Mouse (Mus musculus) kidney, postnatal 14 days (tissue): ENCODE results near the gene Ksr2.

Source experiments
- DNase-seq: peaks from one replicate; pipeline ENCODE4 v3.0.0; 2022; ENCODE audit warnings: mixed read lengths

The Ksr2 gene

DNA sequence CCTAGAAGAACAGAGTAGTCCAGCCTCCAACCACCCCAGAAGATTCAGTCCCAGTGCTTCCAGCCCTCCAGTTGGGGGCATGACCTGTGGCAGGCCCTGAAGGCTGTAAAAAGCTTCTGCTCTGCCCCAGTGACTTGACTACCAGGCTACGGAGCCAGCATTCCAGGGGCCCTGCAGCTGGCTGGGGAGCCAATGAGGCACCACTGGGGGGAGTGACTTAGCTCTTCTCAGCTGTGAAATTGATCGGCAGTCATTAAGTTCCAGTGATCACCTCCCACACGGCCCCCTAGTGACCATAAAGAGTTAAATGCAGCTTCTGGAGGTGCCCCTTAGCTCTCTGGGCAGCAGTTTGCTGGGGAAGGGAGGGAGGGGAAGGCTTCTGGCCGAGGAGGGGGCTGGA is 213.1 kb downstream of the Ksr2 start:
- DNase-seq = no peak

DNA sequence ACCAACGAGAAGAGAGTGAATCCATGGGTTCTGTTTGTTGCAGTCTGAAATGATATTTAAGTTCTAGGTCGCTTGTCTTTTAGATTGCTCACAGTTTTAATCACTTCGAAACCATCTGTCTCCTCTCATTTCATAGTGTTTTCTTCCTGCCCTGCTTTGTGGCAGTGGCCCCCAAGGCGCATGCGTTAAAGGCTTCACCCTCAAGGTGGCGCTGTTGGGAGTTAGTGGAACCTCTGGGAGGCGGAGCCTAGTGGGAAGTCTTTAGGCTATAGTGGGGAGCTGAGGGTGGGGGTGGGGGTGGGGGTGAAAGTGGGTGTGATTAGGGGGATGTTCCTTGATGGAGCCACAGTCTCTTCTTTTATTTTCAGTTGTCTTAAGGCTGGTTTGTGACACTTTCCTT is 214.6 kb downstream of the Ksr2 start:
- peak; percentile 24 for DNase-seq

DNA sequence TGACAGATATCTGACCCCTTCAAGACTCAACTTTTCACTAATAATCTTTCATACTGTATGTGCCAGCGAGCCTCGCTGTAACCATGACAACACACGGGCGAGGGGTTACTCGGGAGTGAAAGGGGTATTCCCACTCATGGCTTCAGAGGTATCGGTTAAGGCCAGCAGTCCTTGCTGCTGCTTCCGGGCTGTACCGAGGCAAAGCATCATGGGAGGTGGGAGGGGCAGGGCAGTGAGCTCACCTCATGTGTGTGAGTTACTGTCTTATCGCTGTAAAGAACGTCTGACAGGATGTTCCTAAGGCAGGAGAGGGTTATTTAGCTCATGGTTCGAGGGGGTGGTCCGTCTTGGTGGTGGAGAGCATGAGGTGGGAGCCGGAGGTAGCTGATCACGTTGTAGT is 215.8 kb downstream of the Ksr2 start:
- no peak for DNase-seq

DNA sequence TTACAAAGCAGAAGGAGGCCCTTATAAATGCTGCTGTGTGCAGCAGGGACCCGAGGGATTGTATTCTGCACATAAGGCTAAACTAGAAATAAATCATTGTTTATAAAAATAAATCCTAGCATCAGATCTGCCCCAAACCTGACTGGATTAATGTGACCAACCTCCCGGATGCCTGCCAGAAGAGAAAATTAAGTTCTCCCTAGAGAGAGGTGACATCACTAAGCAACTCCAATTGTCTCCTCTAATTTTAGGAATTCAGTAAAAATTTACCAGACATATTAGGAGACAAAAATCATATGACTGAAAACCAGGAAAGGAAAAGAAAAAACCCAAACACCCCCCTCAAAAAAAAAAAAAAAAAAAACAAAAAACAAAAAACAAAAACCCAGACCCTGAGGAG is 221.4 kb downstream of the Ksr2 start:
- no peak for DNase-seq

DNA sequence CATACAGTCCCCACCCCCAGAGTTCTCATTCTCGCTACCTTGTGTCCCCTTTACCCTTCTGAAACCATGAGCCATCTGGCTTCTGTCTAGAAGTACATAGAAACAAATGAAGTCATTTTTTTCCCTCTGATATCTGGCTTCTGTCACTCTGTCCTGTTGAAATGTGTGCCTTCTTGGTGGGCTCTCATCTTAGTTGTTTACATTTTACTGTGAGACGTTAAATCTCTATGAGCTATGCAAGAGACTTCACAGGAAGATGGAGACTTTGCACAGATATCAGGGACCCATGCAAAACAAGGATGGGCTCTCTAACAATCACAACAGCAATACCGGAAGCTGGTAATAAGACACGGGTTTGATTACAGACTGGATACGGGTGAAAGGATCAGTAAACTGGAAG is 222.0 kb downstream of the Ksr2 start:
- DNase-seq = no peak

DNA sequence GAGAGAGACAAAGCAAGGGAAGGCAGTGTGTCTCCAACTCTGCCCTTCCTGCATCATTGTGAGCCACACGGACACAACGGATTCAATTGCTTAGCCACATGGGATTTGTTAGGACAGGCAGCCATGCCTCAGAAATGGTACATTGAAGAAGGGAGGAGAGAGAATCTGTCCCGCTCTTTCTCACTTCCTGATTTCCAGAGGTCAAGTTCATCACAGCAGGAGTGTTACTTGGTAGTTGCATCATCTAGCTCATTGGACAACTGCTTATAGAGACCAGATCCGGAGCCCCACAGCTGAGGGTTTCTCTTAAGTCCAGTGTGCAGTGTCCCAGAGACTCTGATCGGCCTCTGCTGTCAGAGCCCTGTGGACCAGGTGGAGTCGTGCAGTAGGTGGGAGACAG is 227.8 kb downstream of the Ksr2 start:
- no peak for DNase-seq

DNA sequence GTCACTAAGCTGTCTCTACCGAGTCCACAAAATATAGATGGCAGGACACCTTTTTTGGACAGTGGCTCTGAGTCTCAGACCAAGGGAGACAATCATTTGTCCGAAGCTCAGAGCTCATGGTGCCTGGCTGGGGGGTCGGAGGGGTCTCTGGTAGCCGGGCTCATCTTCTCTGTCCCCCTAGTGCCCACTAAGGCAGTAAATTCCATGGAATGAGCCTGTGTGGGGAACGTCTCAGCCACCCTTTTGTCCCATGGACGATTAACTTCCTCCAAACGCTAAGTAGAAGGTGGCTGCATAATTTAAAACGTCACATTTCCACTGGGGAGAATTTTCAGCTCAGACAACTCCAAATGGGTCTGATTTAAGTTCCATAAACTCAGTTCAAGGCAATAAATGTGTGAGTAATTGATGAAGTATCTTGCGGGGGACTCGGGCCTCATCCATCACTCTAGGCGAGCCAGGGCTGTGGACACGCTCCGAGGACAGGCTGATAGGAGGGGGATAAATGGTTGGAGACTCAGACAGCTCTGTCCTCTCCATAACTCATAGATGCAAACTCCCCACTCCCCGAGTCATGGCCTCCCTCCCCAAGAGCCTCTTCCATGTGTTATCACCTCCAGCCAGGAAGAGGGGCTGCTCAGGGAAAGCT is 237.6 kb downstream of the Ksr2 start:
- DNase-seq = no peak

DNA sequence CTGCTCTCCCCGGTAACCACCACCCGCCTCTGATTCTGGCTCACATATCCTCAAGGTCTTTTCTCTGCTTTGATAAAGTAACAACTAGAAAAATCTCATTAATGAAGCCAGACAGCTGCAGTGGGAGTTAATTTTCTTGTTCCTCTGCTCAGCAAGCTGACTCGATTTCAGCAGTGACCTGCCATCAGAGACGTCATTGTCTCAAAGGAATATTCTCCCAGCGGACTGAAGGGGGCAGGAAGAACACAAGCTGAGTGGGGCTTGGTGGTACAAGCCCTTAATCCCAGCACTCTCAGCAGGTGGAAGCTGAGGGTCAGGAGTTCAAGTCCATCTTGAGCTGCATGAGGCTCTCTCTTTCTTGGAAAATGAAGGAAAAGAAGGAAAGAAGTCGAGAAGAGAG is 244.8 kb downstream of the Ksr2 start:
- DNase-seq = peak; percentile 3

DNA sequence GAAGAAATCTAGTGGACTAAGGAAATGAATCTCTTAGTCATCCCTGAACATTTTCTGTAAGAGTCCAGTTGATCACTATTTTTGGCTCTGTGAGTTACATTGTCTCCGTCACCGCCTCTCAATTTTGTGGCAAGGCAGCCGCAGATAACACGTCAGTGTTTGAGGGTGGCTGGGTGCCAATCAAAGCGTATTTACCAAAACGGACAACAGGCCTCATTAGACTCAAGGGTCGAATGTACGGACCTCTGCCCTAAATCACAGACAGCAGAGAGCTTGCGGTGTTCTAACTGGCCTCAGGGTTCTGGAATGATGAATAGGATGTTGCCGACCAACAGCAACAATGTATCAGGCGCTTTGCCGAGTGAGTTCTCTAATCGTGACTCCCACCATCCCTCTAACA is 245.8 kb downstream of the Ksr2 start:
- no peak for DNase-seq

DNA sequence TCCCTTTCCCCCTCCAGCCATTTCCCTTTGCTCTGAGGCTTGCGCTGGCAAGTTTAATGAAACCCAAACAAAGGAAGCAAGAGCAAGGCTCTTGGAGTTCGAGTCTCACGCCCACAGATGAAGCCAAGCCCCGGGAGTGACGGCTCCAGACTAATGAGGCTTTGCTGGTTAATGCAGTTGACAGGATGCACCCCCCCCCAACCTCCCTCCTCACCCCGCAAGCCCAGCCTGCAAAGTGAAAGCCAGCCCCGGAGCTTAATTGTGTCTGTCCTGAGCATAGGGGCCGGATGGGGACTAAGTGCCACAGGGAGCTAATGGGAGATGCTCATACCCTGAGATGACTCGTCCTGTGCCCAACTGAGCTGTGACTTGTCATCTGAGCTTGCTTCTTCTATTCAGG is 251.4 kb downstream of the Ksr2 start:
- peak; percentile 3 for DNase-seq

DNA sequence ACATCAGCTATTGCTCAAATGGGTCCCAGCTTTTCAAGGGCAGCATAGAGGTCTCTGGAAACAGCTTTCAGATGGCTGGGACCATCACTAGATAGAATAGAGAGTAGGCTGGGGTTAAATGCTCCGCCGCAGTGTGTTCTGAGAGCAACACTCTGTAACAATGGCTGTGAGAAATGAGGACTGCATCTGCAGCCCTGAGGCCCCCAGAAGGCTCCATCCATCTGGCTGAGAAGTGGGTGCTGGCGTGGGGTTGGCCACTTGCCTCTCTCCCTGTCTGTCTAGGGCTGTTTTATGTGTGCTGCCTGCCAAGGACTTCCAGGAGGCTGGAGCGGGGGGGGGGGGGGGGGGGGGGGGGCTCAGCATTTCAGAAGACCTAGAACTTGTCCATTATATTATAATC is 253.5 kb downstream of the Ksr2 start:
- no peak for DNase-seq

DNA sequence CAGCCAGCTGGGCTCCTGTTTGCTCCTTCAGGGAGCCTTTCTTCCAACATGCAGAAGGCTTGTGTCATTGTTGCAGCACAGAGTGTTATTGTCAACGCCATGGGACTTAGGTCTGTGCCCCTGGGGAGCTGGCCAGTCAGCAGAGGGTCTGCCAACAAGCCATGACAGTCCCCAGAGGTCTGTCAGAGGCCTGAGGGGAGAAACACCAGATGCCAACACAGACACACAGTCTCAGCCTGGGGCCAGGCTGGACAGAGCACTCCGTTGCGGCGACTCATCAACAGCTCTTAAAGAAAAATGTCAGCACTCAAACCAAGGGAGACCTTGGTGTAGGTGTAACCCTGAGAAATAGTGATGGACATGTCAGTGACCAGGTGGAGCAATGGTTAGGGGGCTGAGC is 255.5 kb downstream of the Ksr2 start:
- DNase-seq = no peak

DNA sequence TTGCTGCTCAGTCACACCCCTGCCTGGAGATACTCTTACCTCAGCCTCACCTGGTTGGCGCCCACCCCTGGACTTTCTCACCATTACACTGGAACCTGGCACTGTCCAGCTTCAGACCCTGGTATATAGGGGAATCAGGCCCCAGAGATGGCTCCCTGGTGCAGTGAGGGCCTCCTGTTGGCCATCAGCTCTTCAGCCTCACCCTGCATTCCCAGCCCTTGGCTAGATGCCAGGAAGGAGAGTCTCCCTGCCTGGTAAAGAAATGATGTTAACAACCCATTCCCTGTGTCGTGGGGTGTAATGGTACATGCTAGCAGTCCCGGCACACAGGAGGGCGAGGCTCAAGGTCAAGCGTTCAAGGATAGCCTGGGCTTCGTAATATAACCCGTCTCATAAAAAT is 256.0 kb downstream of the Ksr2 start:
- no peak for DNase-seq

DNA sequence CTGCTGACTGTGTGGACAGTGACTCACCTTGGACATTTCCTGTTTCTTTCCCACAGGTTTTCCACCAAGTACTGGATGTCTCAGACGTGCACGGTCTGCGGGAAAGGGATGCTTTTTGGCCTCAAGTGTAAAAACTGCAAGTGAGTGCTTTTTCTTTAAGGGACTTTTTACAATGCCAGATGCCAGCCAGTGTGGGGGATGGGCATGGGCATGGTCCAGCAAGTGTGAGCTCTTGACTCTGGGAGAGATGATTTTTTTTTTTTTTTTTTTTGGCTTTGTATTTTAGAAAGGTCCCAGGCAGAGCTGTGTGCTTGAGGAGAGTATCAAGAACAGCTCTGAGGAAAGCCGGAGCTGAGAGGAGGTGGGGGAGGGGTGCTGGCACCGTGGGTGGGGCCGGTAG is 257.6 kb downstream of the Ksr2 start:
- DNase-seq = no peak

DNA sequence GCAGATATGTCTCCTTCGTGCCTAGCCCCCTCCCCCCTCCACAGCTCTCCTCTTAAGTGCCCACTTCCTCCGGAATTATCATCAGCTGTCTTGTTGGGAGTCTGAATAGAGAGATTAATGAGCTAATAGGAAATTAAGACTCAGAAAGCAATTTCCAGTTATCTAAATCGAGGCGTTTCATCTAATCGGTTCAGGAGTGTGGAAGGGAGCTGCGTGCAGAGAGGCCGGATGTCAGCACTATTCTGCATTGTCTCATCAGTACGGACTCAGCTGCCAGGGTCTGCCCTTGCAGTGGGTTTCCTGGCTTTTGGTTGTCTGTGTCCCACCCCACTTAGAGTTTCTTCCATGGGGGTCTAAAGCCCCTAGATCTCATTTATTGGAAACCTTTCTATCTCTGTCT is 262.0 kb downstream of the Ksr2 start:
- DNase-seq = no peak

DNA sequence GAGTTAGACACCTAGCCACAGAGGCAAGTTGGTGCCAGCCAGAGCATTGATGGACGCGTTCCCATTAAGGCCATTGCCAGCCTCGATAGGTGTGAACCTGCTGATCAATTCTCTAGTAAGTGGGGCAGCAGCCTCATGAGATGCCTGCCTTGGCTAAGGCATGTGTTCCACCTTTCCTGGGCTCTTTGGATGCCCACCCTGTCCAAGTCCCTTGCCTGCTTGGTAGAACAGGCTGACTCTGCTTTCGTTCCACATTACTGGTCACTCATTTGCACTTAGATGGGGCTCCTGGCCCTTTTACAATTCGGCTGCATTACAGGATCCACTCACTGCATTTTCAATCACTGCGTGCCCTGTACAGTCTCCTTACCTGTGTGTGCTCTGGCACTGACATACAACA is 263.4 kb downstream of the Ksr2 start:
- peak; percentile 40 for DNase-seq

DNA sequence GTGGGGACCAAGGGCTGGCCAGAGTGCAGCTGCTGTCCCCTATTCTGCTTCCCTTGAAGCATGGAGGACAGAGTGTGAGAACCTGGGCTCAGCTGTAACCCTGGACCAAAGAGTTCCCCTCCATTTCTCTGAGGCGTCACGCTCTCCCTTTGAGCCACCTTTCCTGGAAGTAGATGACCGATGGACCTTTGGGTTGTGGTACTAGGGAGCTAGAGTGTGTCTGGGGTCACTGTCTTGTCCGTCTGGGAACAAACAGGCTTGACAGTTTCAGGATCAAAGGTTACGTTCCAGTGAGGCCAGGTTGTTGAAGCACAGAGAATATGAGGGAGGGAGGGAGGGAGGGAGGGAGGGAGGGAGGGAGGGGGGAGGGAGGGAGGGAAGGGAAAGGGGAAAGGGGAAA is 264.6 kb downstream of the Ksr2 start:
- DNase-seq = peak; percentile 55

DNA sequence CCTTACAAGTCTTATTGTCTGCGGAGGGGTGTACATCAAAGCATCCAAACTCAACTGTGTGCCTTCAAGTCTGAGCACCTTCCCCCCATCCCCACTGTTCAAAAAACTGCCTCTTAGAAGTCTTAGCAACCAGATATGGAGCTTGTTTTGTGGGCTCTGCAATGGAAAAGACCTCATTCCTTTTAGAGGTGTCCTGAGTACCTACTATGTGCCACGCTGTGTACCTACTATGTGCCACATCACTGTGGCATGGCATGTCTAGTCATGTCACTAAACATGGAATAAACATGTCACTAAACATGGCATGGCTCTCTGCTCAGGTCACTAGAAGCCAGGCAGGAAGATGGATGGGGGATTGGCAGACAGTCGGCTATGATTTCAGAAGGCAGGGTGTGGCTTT is 268.4 kb downstream of the Ksr2 start:
- no peak for DNase-seq

DNA sequence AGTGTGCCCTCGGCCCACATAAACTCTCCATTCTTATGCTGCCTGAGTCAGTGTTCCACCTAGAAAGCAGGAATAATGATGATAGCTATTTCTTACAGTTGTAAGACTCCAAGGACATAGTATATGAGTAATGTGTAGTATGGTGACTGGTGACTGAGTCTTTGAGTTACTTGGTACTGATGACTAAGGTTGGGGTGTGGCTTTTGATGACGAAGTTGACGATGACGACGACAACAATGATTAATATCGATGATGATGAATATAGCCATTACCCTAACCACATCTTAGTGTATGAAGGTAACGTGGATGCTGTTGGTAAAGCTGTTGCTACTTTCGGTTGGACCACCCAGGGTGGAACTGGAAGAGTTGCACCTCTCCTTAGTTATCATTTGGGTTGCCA is 270.7 kb downstream of the Ksr2 start:
- DNase-seq = no peak

DNA sequence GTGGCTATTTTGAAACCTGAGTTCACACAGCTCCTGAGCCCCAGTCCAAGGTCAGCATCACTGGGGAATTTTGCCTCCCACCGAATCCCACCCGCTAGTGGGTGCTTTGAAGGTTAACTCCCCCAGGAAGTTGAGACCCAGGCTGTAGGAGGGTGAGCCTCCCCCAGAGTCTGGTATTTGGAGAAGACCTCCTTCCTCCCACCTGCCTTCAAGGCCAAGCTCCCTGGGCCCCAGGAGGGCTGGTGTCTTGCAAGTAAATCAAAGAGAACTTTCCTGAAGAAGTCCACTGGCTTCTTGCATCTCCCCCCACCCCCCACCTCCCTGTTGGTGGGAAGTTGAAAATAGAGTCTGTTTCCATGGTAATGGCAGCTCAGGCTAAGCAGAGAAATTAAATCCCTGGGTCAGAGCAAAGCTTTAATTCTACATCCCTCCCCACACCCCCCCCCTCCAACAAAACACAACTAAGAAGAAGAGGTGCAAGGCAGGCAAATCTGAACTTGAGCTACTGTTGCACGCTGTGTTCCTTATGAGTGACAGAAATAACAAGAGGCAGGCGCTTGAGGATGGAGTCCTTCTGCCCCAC is 274.1 kb downstream of the Ksr2 start:
- DNase-seq = no peak

DNA sequence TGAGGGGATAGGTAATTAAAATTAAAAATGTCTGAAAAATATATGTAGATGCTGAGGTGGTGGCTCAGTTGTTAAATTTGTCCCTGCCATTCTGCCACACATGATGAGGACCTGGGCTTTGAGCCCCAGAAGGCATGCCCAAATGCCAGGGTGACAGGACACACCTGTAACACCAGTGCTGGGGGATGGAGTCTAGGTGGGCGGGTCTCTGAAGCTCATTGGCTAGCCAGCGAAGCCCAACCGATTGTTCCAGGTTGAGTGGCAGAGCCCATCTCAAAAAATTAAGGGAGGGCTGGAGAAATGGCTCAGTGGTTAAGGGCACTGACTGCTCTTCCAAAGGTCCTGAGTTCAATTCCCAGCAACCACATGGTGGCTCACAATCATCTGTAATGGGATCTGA is 274.9 kb downstream of the Ksr2 start:
- DNase-seq = no peak

DNA sequence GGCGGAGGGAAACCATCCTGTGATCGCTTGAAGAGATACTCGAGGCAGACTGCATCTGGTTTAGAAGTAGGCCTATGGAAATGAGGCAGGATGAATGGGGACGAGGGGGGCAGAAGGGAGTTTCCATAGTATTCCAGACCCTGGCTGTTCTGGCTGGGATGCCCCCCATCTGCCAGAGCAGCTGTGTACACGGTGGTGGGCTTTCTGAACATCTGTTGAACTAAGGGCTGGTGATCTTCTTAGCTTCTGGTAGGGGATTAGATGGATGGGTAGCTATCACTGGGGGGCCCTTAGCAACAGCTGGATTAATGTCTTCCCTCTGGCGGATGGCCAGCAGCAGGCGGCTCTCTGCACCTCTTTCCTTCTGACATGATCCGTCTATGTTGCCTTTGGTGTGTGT is 276.0 kb downstream of the Ksr2 start:
- no peak for DNase-seq

DNA sequence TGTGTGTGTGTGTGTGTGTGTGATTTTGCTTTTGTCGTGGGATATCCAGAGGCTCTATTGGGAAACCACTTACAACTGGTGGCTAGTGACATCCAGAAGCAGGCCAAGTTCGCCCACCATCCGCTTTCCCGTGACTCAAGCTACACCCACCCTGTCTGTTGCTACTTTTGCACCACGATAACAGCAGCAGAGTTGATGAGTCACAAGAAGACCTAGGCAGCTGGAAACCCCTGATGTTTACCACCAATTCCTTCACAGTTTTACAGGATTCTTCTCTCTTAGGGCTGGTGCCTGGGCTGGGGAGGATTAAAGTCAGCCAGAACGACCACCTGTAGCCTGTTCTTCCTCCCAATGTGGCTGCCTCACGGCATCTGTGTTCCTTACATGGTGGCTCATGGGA is 277.5 kb downstream of the Ksr2 start:
- DNase-seq = no peak

DNA sequence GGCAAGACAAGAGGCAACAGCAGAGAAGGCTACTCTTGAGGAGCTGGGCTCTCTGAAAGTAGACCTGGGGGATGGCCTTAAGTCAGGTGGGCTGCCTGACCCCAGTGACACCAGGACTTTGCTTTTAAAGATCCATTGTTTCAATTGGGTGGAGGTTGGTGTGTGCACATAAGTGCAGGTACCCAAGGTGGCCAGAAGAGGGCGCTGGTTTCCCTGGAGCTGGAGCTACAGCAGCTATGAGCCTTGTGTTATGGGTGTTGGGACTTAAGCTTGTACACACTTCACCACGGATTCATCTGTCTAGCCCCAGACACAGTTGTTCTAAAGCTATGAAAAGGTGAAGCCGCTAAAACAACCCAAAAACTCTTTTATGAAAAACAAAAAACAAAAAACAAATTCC is 279.8 kb downstream of the Ksr2 start:
- no peak for DNase-seq

DNA sequence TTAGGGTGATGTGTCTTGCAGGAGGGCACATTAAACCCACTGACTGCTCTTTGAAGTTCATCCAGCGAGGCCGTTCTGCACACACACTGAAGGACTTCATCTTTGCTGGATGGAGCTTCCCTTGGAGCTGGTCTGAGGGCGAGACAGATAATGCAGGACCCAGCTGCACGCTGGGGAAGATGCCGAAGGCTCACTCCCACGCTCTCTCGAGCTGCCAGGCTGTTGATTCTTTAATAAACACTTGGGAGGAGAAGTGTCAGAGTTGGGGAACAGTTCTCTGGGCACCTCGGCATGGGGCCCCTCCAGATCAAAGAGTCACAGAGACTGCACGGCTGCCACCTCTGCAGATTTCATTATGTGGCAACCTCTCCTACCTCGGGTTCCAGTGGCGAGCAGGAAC is 280.8 kb downstream of the Ksr2 start:
- no peak for DNase-seq

DNA sequence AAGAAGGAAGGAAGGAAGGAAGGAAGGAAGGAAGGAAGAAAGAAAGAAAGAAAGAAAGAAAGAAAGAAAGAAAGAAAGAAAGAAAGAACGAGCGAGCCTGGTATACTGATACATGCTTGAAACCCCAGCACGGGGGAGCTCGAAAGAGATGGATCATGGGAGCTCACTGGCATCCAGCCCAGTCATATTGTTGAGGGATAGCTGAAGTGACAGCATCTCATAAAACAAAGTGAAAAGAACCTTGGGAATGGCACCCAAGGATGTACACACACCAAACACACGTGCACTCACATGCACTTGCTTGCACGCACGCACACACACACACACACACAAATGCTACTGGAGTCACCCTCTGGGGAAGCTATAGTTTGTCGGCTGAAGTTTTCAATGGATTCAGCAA is 282.6 kb downstream of the Ksr2 start:
- no peak for DNase-seq
